Mouse (Mus musculus): ENCODE data around the gene Smim15.

Smim15 gene

DNA sequence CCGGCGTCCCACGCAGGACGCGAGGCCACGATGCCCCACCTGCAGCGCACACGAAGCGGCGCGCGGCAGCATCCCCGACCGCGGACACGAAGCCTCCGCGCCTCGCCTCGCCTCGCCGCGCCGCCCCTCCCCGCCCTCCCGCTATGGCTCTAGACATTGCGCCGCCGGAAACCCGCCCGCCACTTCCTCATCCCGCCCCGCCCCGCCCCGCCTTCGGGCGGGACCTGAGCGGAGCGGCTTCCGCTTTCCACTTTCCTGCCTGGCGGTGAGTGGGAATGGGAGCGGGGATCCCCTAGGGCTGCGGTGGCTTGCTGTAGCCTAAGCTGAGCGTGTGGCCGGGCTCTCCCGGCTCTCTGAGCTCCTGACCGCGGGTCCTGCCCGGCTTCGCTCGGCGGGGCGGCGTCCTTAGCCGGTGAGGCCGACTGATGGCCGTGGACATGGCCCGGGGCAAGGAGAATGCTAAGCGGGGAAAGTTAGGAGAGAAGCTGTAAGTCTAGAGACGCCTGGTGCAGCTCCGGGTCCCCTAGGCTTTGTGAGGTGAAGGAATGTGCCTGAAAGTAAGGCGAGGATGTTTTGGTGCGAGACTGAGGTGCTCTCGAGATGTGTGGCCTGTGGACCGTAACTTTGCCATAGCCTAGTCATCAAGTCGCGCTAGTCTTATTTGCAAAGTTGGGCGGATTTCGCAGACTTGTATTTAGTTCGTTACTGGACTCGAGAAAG, at the start of gene Smim15:
Gene Smim15, plus strand, starts transcription at position 225 of the 720 bp plus-strand sequence.
- peak; percentile 81 for DNase-seq

GRCm38 (mm10) chr13:107995211-107995610, 49.0 kb upstream of the Smim15 start:
- DNase-seq, result no peak

DNA sequence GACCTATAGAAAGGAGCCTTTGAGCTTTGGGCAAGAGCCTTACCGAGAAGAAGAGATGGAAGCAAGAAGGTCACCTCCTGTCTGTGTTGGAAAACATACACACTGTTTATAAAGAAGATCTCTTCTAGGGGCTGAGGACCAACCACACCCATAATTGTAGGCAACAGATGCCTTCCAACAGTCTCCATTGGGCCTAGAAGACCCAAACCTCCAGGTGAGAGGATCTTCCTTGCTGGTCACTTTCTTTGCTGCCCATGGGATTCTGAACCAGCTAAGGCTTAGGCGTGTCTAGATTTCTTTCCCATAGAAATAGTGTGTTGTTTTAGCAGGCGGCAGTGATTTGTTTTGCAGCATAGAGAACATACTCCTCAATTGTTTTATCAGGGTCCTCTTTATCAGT, 47.9 kb upstream of the Smim15 start:
- DNase-seq, result no peak

DNA sequence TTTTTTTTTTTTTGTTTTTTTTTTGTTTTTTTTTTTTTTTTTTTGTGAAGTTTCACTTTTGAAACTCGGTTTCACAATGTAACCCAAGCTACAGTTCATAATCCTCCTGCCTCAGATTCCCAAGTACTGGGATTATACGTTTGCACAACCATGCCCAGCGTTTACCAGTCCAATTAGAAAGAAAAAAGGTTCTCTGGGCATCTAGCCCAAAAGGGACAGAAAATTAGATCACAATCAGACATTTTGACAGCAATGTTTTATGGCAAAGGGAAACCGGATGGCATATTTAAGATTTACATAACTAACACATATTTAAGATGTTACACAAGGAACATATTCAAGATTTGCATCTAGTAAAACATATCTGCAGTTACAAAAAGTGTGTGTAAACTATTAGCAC, 36.4 kb upstream of the Smim15 start:
- DNase-seq, result no peak

GRCm38 (mm10) chr13:108013110-108013509, 31.1 kb upstream of the Smim15 start:
- no peak for DNase-seq

- DNase-seq, result no peak
Measured at GRCm38 (mm10) chr13:108013839-108014238, 30.4 kb upstream of the Smim15 start.

DNA sequence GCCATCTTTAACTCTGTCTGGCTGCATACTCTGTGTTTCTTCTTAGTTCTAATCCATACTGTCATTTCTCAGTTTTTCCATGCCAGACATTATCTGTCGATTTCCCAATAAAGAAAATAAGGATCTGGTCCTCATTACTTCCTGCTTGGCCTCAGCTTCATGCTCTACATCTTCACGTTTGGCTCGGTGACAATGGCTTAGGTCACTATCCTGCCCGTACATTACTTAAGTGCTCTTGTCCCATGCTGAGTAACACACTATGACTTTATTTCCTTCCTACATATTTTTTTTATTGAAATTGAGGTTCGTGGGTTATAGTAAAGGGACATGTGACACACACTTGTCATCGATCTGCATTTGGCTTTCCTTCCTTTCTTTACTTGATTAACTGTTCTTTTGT, 29.1 kb upstream of the Smim15 start:
- DNase-seq, result no peak

- DNase-seq, result no peak
Measured at GRCm38 (mm10) chr13:108017349-108017748, 26.9 kb upstream of the Smim15 start.

DNA sequence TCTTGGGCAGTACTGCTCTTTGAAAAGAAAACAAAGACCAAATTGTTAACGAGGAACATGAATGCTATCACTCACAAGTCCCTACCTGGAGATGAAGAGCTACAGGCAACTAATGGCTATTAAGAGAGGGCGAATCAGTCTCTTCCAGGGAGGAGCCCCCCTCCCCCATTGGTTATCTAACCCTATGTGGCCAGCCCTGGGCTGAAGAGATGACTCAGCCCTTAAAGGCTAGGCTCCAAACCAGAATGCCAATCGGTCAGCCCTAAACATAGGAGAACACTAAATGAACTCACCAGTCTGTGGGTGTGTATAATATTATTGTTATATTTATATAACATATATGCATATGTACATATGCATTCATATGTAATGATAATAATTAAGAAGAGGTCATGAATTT, 18.4 kb upstream of the Smim15 start:
- no peak for DNase-seq

GRCm38 (mm10) chr13:108032789-108033188, 11.5 kb upstream of the Smim15 start:
- no peak for DNase-seq

DNA sequence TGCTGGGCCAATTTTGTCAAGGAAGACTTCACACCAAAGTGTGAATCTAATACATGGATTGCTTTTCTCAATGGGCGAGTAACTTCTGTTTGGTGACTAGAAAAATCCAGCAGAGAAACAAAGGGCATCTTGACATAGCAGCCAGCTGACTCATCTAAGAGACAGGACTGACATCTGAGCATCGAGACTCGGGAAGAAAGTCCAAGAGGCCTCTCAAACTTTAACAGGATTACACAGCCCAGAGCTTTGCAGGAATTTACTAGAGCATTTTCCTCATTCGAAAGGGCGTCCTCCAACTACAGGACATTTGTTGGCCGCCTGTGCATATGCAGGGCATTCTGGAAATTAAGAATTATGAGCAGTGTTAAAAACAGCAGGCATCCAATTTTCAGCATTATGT, 4.9 kb upstream of the Smim15 start:
- DNase-seq, result no peak

DNA sequence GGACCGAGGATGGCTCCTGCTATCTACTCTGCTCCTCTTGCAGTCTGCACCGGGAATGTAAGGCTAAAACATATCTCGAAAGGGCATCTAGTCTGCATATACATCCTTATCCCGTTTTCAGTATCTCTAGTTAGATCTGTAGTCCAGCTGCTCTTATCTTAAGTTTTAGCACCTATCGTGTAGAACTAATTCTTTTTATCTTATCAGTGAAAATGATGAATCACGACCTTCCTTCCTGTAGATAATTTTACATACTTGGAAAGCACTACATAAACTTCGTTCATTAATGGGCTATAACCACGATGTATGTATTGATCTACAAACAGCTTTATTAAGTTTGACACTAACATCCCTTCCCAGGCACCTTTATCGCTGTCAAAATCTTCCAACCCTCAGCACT, 4.3 kb upstream of the Smim15 start:
- no peak for DNase-seq

DNA sequence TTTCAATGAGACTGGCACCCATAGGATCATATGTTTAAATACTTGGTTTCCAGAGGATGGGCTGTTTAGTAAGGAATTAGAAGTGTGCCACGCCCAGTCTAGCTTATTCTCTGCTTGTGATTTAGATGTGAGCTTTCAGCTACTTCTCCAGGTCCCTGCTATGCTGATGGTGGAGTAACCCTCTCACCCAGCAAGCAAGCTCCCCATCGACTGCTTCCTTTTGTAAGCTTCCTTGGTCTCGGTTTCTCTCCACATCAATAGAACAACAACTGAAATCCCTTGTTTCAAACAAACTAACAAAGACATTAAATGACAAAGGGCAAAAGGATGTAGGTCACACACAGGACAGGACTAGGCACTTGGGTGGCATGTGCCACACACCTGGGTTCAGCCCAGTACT, 3.8 kb upstream of the Smim15 start:
- DNase-seq, result no peak

DNA sequence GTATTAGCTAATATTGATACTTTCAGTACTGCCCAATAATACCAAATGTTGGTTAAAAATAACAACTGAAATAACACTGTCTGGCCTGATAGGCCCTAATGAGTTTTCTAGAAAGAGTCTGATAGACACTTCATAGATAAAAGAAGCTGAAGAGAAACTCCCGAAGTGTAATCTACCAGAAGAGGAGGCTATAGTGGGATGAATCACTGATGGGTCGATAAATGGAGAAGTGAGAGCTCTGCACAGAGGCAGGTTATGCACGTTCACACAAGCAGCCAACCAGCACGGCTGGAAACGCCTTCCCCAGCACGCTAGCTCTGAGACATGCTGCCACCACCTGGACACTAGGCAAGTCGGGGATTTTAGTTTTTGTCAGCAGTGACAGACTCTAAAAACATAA, 2.9 kb upstream of the Smim15 start:
- DNase-seq, result peak; percentile 32

- peak; percentile 8 for DNase-seq
Measured at GRCm38 (mm10) chr13:108043431-108044221, 620 bp upstream of the Smim15 start.

GRCm38 (mm10) chr13:108045646-108046045, 1.4 kb downstream of the Smim15 start:
- no peak for DNase-seq

DNA sequence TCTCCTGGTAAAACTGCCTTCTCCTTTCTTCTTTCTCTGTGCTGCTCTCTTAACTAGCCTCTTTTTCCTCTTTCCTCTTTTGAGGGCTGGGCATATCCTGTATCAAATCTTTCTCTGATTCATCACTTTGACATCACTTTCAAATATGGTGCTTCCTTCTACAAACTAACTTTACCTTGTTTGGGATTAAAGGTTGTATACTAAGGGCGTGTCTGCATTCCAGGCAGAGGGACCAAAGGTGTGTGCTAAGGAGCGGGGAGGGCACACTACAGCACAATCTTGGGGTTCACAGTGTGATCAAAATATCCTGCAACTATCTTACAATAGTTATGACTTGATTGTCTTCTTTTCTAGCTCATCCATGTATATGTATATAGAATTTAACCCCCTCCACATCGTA, 1.8 kb downstream of the Smim15 start:
- DNase-seq, result no peak

- no peak for DNase-seq
Measured at GRCm38 (mm10) chr13:108046891-108047290, 2.6 kb downstream of the Smim15 start.

DNA sequence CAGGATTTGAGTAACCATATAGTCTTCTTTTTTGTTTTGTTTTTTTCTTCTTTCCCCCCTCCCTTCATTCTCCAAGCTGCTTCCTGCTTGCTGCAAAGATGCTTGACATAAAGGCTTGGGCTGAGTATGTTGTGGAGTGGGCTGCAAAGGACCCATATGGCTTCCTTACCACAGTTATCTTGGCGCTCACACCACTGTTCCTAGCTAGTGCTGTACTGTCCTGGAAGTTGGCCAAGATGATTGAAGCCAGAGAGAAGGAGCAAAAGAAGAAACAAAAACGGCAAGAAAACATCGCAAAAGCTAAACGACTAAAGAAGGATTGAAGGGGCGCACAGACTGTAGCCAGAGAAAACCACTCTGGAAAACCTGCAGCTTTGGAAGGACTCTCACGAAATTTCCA, 3.1 kb downstream of the Smim15 start:
- DNase-seq, result no peak

GRCm38 (mm10) chr13:108056896-108057295, 12.7 kb downstream of the Smim15 start:
- DNase-seq, result no peak

- DNase-seq, result no peak
Measured at GRCm38 (mm10) chr13:108060286-108060885, 16.1 kb downstream of the Smim15 start.

GRCm38 (mm10) chr13:108060936-108061578, 16.8 kb downstream of the Smim15 start:
- no peak for DNase-seq

DNA sequence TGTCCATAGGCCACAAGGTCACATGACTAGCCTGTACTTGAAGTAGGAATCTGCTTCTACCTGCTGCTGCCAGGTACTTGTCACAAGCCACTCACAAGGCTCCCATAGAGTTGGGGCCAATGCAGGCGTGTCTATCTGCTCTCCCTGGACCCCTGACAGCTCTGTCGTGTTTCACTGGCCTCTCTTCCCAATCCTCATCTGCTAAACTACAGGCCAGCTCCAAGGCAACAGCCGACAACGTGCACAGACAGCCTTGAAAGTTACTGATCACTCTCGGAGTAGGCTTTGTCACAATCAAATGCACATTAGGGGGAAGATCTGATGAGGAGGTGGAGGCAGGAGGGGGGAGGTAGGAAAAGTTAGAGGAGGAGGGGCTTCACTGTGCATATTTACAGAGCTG, 18.7 kb downstream of the Smim15 start:
- DNase-seq, result no peak

Data from cerebellum, adult 11 months (tissue).